Mouse (Mus musculus) adrenal gland, postnatal 0 days (tissue): ENCODE results near the gene Zwint. TPM values are rescaled to one million over a fixed set of nuclear protein-coding genes. Genes with fewer than 3 reads are reported as not detected.

Source experiments
- polyA plus RNA-seq: library from polyadenylated mRNA; unstranded; fragments of >200 nt; fragmentation: Nextera tagmentation; extraction: Ambion mirVana; gene quantifications from 2 replicates; pipeline ENCODE4 v1.2.1, GENCODE M21; 2015

The Zwint gene
- polyA plus RNA-seq = 281 and 287 TPM in 2 replicates

DNA sequence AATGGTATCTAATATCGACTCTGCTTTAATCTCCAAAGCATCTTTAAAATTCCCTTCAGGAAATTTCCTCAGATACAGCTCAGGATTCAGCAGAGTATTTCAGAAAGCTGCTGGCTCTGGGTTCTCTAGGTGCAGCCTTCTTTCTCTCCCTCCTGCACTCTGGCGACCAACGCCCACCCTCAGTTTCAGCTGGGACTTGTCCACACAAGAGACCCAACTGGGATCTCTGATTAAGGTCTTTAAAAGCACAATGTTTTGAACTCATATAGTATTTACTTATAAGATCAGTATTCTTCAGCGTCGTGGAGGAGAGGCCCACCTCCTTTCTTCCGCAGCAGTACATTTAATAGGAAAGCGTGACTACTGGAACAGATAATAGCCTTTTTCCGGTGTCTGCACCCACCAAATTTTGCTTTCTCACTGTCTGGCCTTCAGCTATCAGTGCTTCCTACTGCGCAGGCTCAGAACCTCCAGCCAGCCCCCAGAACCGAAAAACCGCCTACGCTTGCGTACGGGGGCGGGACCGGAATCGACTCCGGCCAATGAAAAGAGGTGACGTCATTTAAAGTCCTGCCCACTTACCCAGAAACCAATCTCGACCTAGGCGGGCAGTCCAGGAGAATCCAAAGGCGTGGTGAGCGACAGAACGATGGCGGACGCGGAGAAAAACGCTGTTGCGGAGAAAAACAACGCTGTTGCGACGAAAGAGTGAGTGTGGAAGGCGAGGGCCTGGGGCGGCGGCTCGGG is at the start of gene Zwint:
Gene Zwint (plus strand): TSS at position 576 of the 747 bp plus-strand sequence.

